Mouse (Mus musculus) right cerebral cortex, postnatal 14 days (tissue): ENCODE results near the gene Cilp.
"Not testable (repeated sequence)": the region's sequence is repeated elsewhere in the genome, so short reads cannot be mapped to it uniquely, and the experiment has no call there.

Experiments used
- DNase-seq: peaks from one replicate; pipeline ENCODE4 v3.0.0; 2022

Gene Cilp

GRCm38 (mm10) chr9:65252026-65252425, 13.0 kb upstream of the Cilp start:
- no peak for DNase-seq

- no peak for DNase-seq
Measured at GRCm38 (mm10) chr9:65255906-65256600, 8.9 kb upstream of the Cilp start.

- DNase-seq, result no peak
Measured at GRCm38 (mm10) chr9:65257218-65257910, 7.6 kb upstream of the Cilp start.

- no peak for DNase-seq
Measured at GRCm38 (mm10) chr9:65259366-65259765, 5.6 kb upstream of the Cilp start.

GRCm38 (mm10) chr9:65261591-65262230, 3.3 kb upstream of the Cilp start:
- DNase-seq, result no peak

- DNase-seq, result no peak
Measured at GRCm38 (mm10) chr9:65262641-65263120, 2.3 kb upstream of the Cilp start.

- DNase-seq, result no peak
Measured at GRCm38 (mm10) chr9:65267742-65268515, 2.9 kb downstream of the Cilp start.

GRCm38 (mm10) chr9:65273048-65273809, 8.2 kb downstream of the Cilp start:
- DNase-seq, result no peak

GRCm38 (mm10) chr9:65273873-65274272, 8.9 kb downstream of the Cilp start:
- DNase-seq, result no peak

GRCm38 (mm10) chr9:65274851-65275250, 9.9 kb downstream of the Cilp start:
- DNase-seq, result not testable (repeated sequence)

GRCm38 (mm10) chr9:65275810-65276530, 11.0 kb downstream of the Cilp start:
- DNase-seq, result no peak

GRCm38 (mm10) chr9:65281536-65282151, 16.7 kb downstream of the Cilp start:
- DNase-seq, result no peak

- DNase-seq, result no peak
Measured at GRCm38 (mm10) chr9:65283301-65283700, 18.3 kb downstream of the Cilp start.

GRCm38 (mm10) chr9:65288252-65288651, 23.3 kb downstream of the Cilp start:
- DNase-seq, result not testable (repeated sequence)

GRCm38 (mm10) chr9:65289988-65290387, 25.0 kb downstream of the Cilp start:
- DNase-seq, result no peak

GRCm38 (mm10) chr9:65292421-65292820, 27.4 kb downstream of the Cilp start:
- DNase-seq, result no peak

- DNase-seq, result no peak
Measured at GRCm38 (mm10) chr9:65293119-65293518, 28.1 kb downstream of the Cilp start.

- no peak for DNase-seq
Measured at GRCm38 (mm10) chr9:65293580-65293972, 28.6 kb downstream of the Cilp start.

- peak; percentile 99 for DNase-seq
Measured at GRCm38 (mm10) chr9:65293973-65294715, 29.2 kb downstream of the Cilp start, which contains the start of gene Clpx. Gene Clpx, plus strand, starts transcription at chr9:65294260.

- DNase-seq, result no peak
Measured at GRCm38 (mm10) chr9:65294716-65295378, 29.9 kb downstream of the Cilp start.
